Mouse (Mus musculus) Muller cell, postnatal 12 days (primary cell): ENCODE measurements at regions not wholly inside any gene's neighbourhood (a gene's known extent, or its start where the extent isn't known, plus 50 kb on each side); places are given as distances from the start of the nearest gene placed in this dataset.

Source experiments
- DNase-seq: peaks from one replicate; pipeline ENCODE4 v3.0.0-alpha.2; 2015; ENCODE audit errors: inconsistent ontology term

- DNase-seq = no peak
These were observed 104.1 kb downstream of the Sox9 start for GRCm38 (mm10) chr11:112886139-112886538.

- no peak for DNase-seq
These were observed 107.7 kb downstream of the Sox9 start for GRCm38 (mm10) chr11:112889760-112890159.

GRCm38 (mm10) chr11:112897597-112897996, 115.6 kb downstream of the Sox9 start:
- DNase-seq = peak; percentile 39

GRCm38 (mm10) chr11:112902618-112903017, 120.6 kb downstream of the Sox9 start:
- DNase-seq = no peak

GRCm38 (mm10) chr11:112910309-112910708, 128.3 kb downstream of the Sox9 start:
- DNase-seq = no peak

GRCm38 (mm10) chr11:112912875-112913274, 130.9 kb downstream of the Sox9 start:
- DNase-seq = no peak

GRCm38 (mm10) chr11:112916923-112917322, 134.9 kb downstream of the Sox9 start:
- DNase-seq = no peak

- DNase-seq = no peak
These were observed 138.1 kb downstream of the Sox9 start for GRCm38 (mm10) chr11:112920131-112920530.

- no peak for DNase-seq
These were observed 142.6 kb downstream of the Sox9 start for GRCm38 (mm10) chr11:112924577-112924976.

- DNase-seq = no peak
These were observed 143.1 kb downstream of the Sox9 start for GRCm38 (mm10) chr11:112925140-112925539.

GRCm38 (mm10) chr11:112926330-112927025, 144.5 kb downstream of the Sox9 start:
- DNase-seq = peak; percentile 55

GRCm38 (mm10) chr11:112930186-112930808, 148.3 kb downstream of the Sox9 start:
- no peak for DNase-seq

- DNase-seq = no peak
These were observed 156.0 kb downstream of the Sox9 start for GRCm38 (mm10) chr11:112938035-112938434.

- DNase-seq = no peak
These were observed 169.4 kb downstream of the Sox9 start for GRCm38 (mm10) chr11:112951421-112951820.

- peak; percentile 80 for DNase-seq
These were observed 170.3 kb downstream of the Sox9 start for GRCm38 (mm10) chr11:112952356-112952755.

- DNase-seq = no peak
These were observed 171.5 kb downstream of the Sox9 start for GRCm38 (mm10) chr11:112953491-112953890.

- no peak for DNase-seq
These were observed 174.9 kb downstream of the Sox9 start for GRCm38 (mm10) chr11:112956748-112957440.

GRCm38 (mm10) chr11:112959609-112960008, 177.6 kb downstream of the Sox9 start:
- no peak for DNase-seq

GRCm38 (mm10) chr11:112973286-112973685, 191.3 kb downstream of the Sox9 start:
- no peak for DNase-seq

GRCm38 (mm10) chr11:112974893-112975292, 192.9 kb downstream of the Sox9 start:
- DNase-seq = no peak

- DNase-seq = peak; percentile 84
These were observed 195.1 kb downstream of the Sox9 start for GRCm38 (mm10) chr11:112976914-112977785.

- DNase-seq = peak; percentile 39
These were observed 196.9 kb downstream of the Sox9 start for GRCm38 (mm10) chr11:112978884-112979283.
